Mouse (Mus musculus): Measurements from ENCODE around the gene Mef2c.

DNA sequence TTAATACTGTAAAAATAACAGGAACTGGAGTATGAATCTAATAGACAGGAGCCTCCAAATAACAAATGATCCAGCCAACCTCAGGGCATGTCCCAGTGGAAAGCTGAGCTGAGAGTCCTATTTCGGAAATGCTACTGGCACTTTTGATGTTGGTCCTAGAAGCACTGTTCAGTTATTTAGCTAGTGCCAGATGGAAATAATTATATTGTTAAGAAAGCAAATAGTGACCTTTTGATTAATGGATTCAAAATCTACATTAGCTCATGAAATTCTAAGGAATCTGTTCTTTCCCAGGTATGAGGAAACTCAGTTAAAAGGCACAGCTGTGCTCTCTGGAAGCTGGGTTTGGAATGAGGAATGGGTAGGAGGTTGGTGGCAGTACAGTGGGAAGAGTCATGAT lies 108.4 kb downstream of the Mef2c start:
- TF ChIP-seq POLR2A (IDR thresholded peaks at IDR 0.05; ENCODE audit: borderline replicate concordance, insufficient read depth, low read length) (no peak), CTCF (IDR thresholded peaks at IDR 0.05; ENCODE audit: borderline replicate concordance, insufficient read depth, low read depth, low read length) (no peak)
